Mouse (Mus musculus) liver, postnatal 0 days (tissue): Measurements from ENCODE around the gene Frmd6.

Experiments used
- CTCF ChIP-seq: sonication (generic); IDR thresholded peaks from 2 replicates; pipeline ENCODE4 v1.5.1; 2016; ENCODE audit warnings: antibody characterized with exemption, low read depth
- EP300 ChIP-seq: IDR thresholded peaks from 2 replicates; pipeline ENCODE4 v1.6.1; 2016; ENCODE audit warnings: antibody characterized with exemption, low read depth, mild to moderate bottlenecking

DNA sequence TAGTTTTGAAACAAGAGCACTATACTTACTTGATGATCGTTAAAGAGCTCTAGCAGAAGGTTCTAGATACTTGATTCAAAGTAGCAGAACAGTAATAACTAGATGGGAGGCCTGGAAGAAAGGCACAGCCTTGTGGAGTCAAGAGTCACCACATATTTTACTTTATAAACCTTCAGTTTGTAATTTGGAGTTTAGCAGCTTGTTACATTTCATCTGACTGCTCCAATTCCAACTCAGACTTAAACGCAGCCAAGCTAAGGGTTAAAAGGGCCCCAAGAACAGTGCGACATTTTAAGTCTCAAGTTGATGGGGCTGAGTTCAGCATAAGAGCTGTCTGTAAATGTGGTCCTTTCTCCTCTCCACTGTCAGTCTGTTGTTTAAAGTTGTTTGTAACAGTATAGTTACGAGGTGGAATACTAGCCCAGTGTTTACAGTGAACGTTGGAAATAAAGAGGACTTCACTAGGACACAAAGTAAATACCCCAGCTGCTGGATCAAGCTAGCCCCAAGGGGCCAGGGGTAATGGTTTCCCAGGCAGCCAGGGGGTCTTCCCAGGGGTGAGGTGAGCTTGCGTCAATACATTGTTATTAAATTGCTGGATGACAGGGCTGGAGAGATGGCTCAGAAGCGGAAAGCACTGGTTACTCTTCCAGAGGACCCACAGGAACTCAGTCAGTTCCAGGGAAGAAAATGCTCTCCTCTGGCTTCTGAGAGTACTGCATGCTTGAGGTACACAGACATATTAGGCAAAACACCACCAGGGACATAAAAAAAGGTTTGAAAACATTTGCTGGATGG, 43.1 kb downstream of the Frmd6 start:
- TF ChIP-seq CTCF, result no peak
- no peak for TF ChIP-seq EP300
